Mouse (Mus musculus) ES-E14 (cell line): ENCODE measurements around the gene Gm10153. TPM values are rescaled to one million over a fixed set of nuclear protein-coding genes. Genes with fewer than 3 reads are reported as not detected.
"Not testable (repeated sequence)": the region's sequence is repeated elsewhere in the genome, so short reads cannot be mapped to it uniquely, and the experiment has no call there.

ENCODE experiments used
- DNase-seq: peaks from one replicate; pipeline ENCODE4 v3.0.0-alpha.2; 2013; ENCODE audit warnings: low read depth, low spot score
- H3K27ac ChIP-seq: 2 replicates; pipeline ENCODE4 v1.5.1; 2012; ENCODE audit warnings: low read depth, mild to moderate bottlenecking, low read length, moderate library complexity, mixed read lengths; ENCODE audit not compliant: poor library complexity, insufficient read depth, severe bottlenecking
- H3K36me3 ChIP-seq: 2 replicates; pipeline ENCODE4 v1.6.1; 2012; ENCODE audit warnings: mild to moderate bottlenecking, low read length, moderate library complexity, mixed read lengths; ENCODE audit not compliant: control insufficient read depth, poor library complexity, insufficient read depth, severe bottlenecking
- H3K4me1 ChIP-seq, 2 experiments: fragments of 150-350 bp in 1 of 2; sonication (generic) in 1 of 2; 2 replicates each; pipeline ENCODE4 v1.6.1; 2012; ENCODE audit warnings: low read length in 2 of 2, mild to moderate bottlenecking in 1 of 2, mixed read lengths in 1 of 2; ENCODE audit not compliant: control insufficient read depth in 2 of 2, insufficient read depth in 2 of 2, poor library complexity in 1 of 2
- H3K4me3 ChIP-seq, 2 experiments: fragments of 150-350 bp in 1 of 2; sonication (generic) in 1 of 2; 2 replicates each; pipeline ENCODE4 v1.5.1; 2012; ENCODE audit warnings: low read length in 2 of 2, low read depth in 1 of 2, mild to moderate bottlenecking in 1 of 2, mixed read lengths in 1 of 2; ENCODE audit not compliant: insufficient read depth in 1 of 2, poor library complexity in 1 of 2, severe bottlenecking in 1 of 2
- H3K9ac ChIP-seq: 2 replicates; pipeline ENCODE4 v1.6.1; 2012; ENCODE audit warnings: low read depth, mild to moderate bottlenecking, low read length, mixed read lengths; ENCODE audit not compliant: poor library complexity, insufficient read depth, severe bottlenecking
- H3K9me3 ChIP-seq: fragments of 150-350 bp; sonication (generic); 2 replicates; pipeline ENCODE4 v1.6.1; 2012; ENCODE audit warnings: low read depth, mild to moderate bottlenecking, low read length; ENCODE audit not compliant: control insufficient read depth, insufficient read depth
- CHD2 ChIP-seq: IDR thresholded peaks from 2 replicates; pipeline ENCODE4 v1.6.1; 2014; ENCODE audit warnings: mild to moderate bottlenecking, low read depth, low read length, inconsistent platforms
- HCFC1 ChIP-seq: IDR thresholded peaks from 2 replicates; pipeline ENCODE4 v1.6.1; 2012; ENCODE audit warnings: low read length, inconsistent platforms, borderline replicate concordance; ENCODE audit not compliant: insufficient read depth
- MAFK ChIP-seq: IDR thresholded peaks from 2 replicates; pipeline ENCODE4 v1.6.1; 2014; ENCODE audit warnings: mild to moderate bottlenecking, low read depth, low read length, inconsistent platforms; ENCODE audit not compliant: insufficient read depth
- ZC3H11A ChIP-seq: IDR thresholded peaks from 2 replicates; pipeline ENCODE4 v1.6.1; 2012; ENCODE audit warnings: low read depth, mild to moderate bottlenecking, inconsistent platforms, low read length, borderline replicate concordance
- ZNF384 ChIP-seq: IDR thresholded peaks from 2 replicates; pipeline ENCODE4 v1.6.1; 2012; ENCODE audit warnings: low read depth, low read length, inconsistent platforms
- in situ Hi-C, 2 experiments: fragments of 600-800 bp; cut with MboI; formaldehyde crosslinking; loops; one replicate each; pipeline ENCODE4 v1.15.1; 2025; ENCODE audit warnings: low sequenced_read_pairs in 2 of 2, inconsistent platforms in 1 of 2; ENCODE audit not compliant: unreplicated experiment in 2 of 2
- total RNA-seq: library from RNA; depleted of rRNA; stranded (reverse); fragments of 300-350 nt; gene quantifications from 2 replicates; pipeline ENCODE4 v1.2.3, GENCODE M21; 2012

The Gm10153 gene
- total RNA-seq, 1 experiment, result not detected

- Histone ChIP-seq H3K9ac (no peak overlapping the region), H3K4me3 (no peak overlapping the region), H3K36me3 (no peaks in the 10 kb centered on the region), H3K4me1 (no peaks in the 10 kb centered on the region), H3K27ac (no peak overlapping the region), H3K9me3 (no peaks in the 10 kb centered on the region)
- TF ChIP-seq ZC3H11A, result no peak
- no peak for TF ChIP-seq ZNF384
- no peak for TF ChIP-seq CHD2
- no peak for TF ChIP-seq HCFC1
- no peak for TF ChIP-seq MAFK
- DNase-seq, result no peak
- in situ Hi-C loops, result no loop called here
Measured at GRCm38 (mm10) chr7:142159366-142159765, 30.8 kb downstream of the Gm10153 start.

GRCm38 (mm10) chr7:142157013-142157412 lies 33.2 kb downstream of the Gm10153 start, which contains the start of gene Gm29735:
Gene Gm29735, minus strand, starts transcription at chr7:142157113.
- H3K9me3 ChIP-seq, H3K4me1 ChIP-seq, H3K9ac ChIP-seq, H3K27ac ChIP-seq, H3K36me3 ChIP-seq, H3K4me3 ChIP-seq, in situ Hi-C loops, DNase-seq: not testable (repeated sequence)

- H3K36me3 ChIP-seq, result no peaks in the 10 kb centered on the region
- no peak overlapping the region for H3K27ac ChIP-seq
- no peaks in the 10 kb centered on the region for H3K9me3 ChIP-seq
- H3K4me1 ChIP-seq, result no peaks in the 10 kb centered on the region
- in situ Hi-C loops, result no loop called here
- H3K9ac ChIP-seq, result no peak overlapping the region
- no peak overlapping the region for H3K4me3 ChIP-seq
- no peak for DNase-seq
- TF ChIP-seq ZC3H11A (no peak), CHD2 (no peak), MAFK (no peak), HCFC1 (no peak), ZNF384 (no peak)
Measured at GRCm38 (mm10) chr7:142155308-142155707, 34.9 kb downstream of the Gm10153 start.

GRCm38 (mm10) chr7:142152191-142152590 lies 38.0 kb downstream of the Gm10153 start:
- Histone ChIP-seq H3K9me3 (no peaks in the 10 kb centered on the region), H3K4me1 (no peaks in the 10 kb centered on the region), H3K27ac (no peak overlapping the region), H3K9ac (no peak overlapping the region), H3K36me3 (no peaks in the 10 kb centered on the region), H3K4me3 (no peak overlapping the region)
- no peak for DNase-seq
- TF ChIP-seq HCFC1, result no peak
- TF ChIP-seq CHD2, result no peak
- no peak for TF ChIP-seq ZC3H11A
- TF ChIP-seq ZNF384, result no peak
- TF ChIP-seq MAFK, result no peak
- in situ Hi-C loops, result no loop called here

- no peaks in the 10 kb centered on the region for H3K9me3 ChIP-seq
- H3K27ac ChIP-seq, result no peak overlapping the region
- no peak for DNase-seq
- no peak overlapping the region for H3K4me3 ChIP-seq
- no peaks in the 10 kb centered on the region for H3K36me3 ChIP-seq
- TF ChIP-seq HCFC1, result no peak
- peak; percentile 77 for TF ChIP-seq MAFK
- no peak for TF ChIP-seq ZC3H11A
- TF ChIP-seq ZNF384, result no peak
- no peak for TF ChIP-seq CHD2
- H3K4me1 ChIP-seq, result peaks cover 0 to 4% of the 10 kb centered on the region in 2 experiments; a peak in 1 of 4 replicates
- in situ Hi-C loops, result loop anchor here in 1 of 2 experiments (10.0 kb wide), 1 partner anchor 106 kb away; the partner anchor contains the start of gene Gm2431
- H3K9ac ChIP-seq, result no peak overlapping the region
Measured at GRCm38 (mm10) chr7:142148633-142149032, 41.6 kb downstream of the Gm10153 start.
